Mouse (Mus musculus) G1E (cell line): ENCODE data around the gene Mok.

ENCODE experiments used
- CTCF ChIP-seq: IDR thresholded peaks from 2 replicates; pipeline ENCODE4 v1.5.1; 2012; ENCODE audit warnings: low read depth, low read length, inconsistent platforms, mixed read lengths
- GATA1 ChIP-seq: IDR thresholded peaks from 2 replicates; pipeline ENCODE4 v1.6.1; 2012; ENCODE audit warnings: borderline replicate concordance, low read length, inconsistent platforms, mixed read lengths
- POLR2AphosphoS5 ChIP-seq: IDR thresholded peaks from 2 replicates; pipeline ENCODE4 v1.6.1; 2012; ENCODE audit warnings: low read depth, low read length, inconsistent platforms; ENCODE audit not compliant: insufficient replicate concordance
- TAL1 ChIP-seq: conservative IDR thresholded peaks from 2 replicates; pipeline ENCODE4 v1.6.1; 2012; ENCODE audit warnings: low read depth, low read length, inconsistent platforms, mixed read lengths

DNA sequence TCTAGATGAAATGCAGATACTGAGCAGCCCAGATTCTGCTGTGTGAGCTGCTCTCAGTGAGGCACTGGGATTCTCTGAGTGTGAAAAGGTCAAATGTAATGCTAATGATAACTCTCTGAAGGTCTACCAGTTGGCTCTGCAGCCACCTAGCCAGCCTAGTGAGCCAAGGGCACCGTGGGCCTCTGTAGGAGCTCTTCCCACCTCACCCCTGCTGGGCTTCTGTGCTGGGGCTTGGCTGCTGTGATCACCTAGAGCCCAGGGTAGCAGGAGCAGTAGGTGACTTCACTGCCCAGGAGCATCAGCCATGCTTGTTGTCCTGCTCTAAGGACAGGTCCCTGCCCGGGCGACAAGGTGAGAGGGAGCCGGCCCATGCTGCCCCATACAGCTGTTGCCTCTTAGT is 41.5 kb downstream of the Mok start:
- no peak for TF ChIP-seq CTCF
- TF ChIP-seq GATA1, result no peak
- TF ChIP-seq TAL1, result no peak
- no peak for TF ChIP-seq POLR2AphosphoS5
